Mouse (Mus musculus) liver, embryonic 16.5 days (tissue): ENCODE measurements around the gene Csn2. TPM values are rescaled to one million over a fixed set of nuclear protein-coding genes. Genes with fewer than 3 reads are reported as not detected.

ENCODE experiments used
- ATAC-seq: fragments of 200-750 bp; cut with Nextera tagmentation; 2 replicates; pipeline ENCODE4 v1.8.0; 2017; ENCODE audit warnings: low read depth, mild to moderate bottlenecking, moderate number of reproducible peaks, moderate library complexity
- H3K27ac ChIP-seq: fragments of 300-500 bp; sonication (generic); 2 replicates; pipeline ENCODE4 v1.5.1; 2014; ENCODE audit warnings: mild to moderate bottlenecking, low read length
- H3K27me3 ChIP-seq: fragments of 300-500 bp; sonication (generic); 2 replicates; pipeline ENCODE4 v1.6.1; 2014; ENCODE audit warnings: low read depth, low read length, mixed read lengths; ENCODE audit not compliant: control insufficient read depth, insufficient read depth
- H3K36me3 ChIP-seq: fragments of 300-500 bp; sonication (generic); 2 replicates; pipeline ENCODE4 v1.6.1; 2014; ENCODE audit warnings: mild to moderate bottlenecking; ENCODE audit not compliant: control insufficient read depth, insufficient read depth
- H3K4me1 ChIP-seq: fragments of 300-500 bp; sonication (generic); 2 replicates; pipeline ENCODE4 v1.6.1; 2014; ENCODE audit warnings: low read depth, low read length, mixed read lengths; ENCODE audit not compliant: control insufficient read depth
- H3K4me2 ChIP-seq: fragments of 300-500 bp; sonication (generic); 2 replicates; pipeline ENCODE4 v1.6.1; 2014; ENCODE audit warnings: low read depth, low read length, mixed read lengths
- H3K4me3 ChIP-seq: fragments of 300-500 bp; sonication (generic); 2 replicates; pipeline ENCODE4 v1.5.1; 2014; ENCODE audit warnings: low read depth, mild to moderate bottlenecking, low read length
- H3K9ac ChIP-seq: fragments of 300-500 bp; sonication (generic); 2 replicates; pipeline ENCODE4 v1.6.1; 2014; ENCODE audit warnings: low read depth, low read length
- H3K9me3 ChIP-seq: fragments of 300-500 bp; sonication (generic); replicated peaks from 2 replicates; pipeline ENCODE4 v1.6.1; 2016; ENCODE audit warnings: low read length; ENCODE audit not compliant: control insufficient read depth
- WGBS: fragments of 180-500 bp; shearing (Covaris S2); extraction: QIAGEN DNeasy Blood & Tissue Kit; methylation state at CpG from one replicate; pipeline ENCODE4 v1.1.7; 2014; ENCODE audit not compliant: insufficient replicate concordance; 5-methylcytosine and 5-hydroxymethylcytosine counted together
- polyA plus RNA-seq: library from polyadenylated mRNA; unstranded; fragments of >200 nt; fragmentation: Nextera tagmentation; extraction: Ambion mirVana; gene quantifications from 2 replicates; pipeline ENCODE4 v1.2.1, GENCODE M21; 2015

Gene Csn2
- not detected in 2 replicates for polyA plus RNA-seq

- ATAC-seq, result no peak
- H3K36me3 ChIP-seq, result no peaks in the 10 kb centered on the region
- no peak within 1 kb of the TSS for H3K4me3 ChIP-seq
Measured at GRCm38 (mm10) chr5:87699530-87699929, at the start of gene Csn2. Gene Csn2 (minus strand): TSS chr5:87699630.

GRCm38 (mm10) chr5:87734821-87735220, 35.4 kb upstream of the Csn2 start:
- Histone ChIP-seq H3K4me2 (no peak overlapping the region), H3K4me3 (no peak overlapping the region), H3K27me3 (no peaks in the 10 kb centered on the region), H3K36me3 (no peaks in the 10 kb centered on the region), H3K9ac (no peak overlapping the region), H3K9me3 (no peaks in the 10 kb centered on the region), H3K27ac (no peak overlapping the region), H3K4me1 (no peaks in the 10 kb centered on the region)
- ATAC-seq, result no peak

More at GRCm38 (mm10) chr5:87699530-87699929, at the start of gene Csn2:
- Histone ChIP-seq H3K27ac (no peak within 1 kb of the TSS), H3K4me2 (no peak within 1 kb of the TSS), H3K4me1 (no peaks in the 10 kb centered on the region), H3K27me3 (no peaks in the 10 kb centered on the region), H3K9me3 (no peaks in the 10 kb centered on the region), H3K9ac (no peak within 1 kb of the TSS)
- 59% methylated on average over 3 of the region's 3 CpGs for WGBS

- WGBS, result 41% methylated on average over 1 of the region's 1 CpGs
- Histone ChIP-seq H3K4me3 (no peak overlapping the region), H3K9me3 (no peaks in the 10 kb centered on the region), H3K4me1 (no peaks in the 10 kb centered on the region), H3K9ac (no peak overlapping the region), H3K27me3 (no peaks in the 10 kb centered on the region), H3K27ac (no peak overlapping the region), H3K4me2 (no peak overlapping the region), H3K36me3 (no peaks in the 10 kb centered on the region)
- ATAC-seq, result no peak
Measured at GRCm38 (mm10) chr5:87705891-87706290, 6.5 kb upstream of the Csn2 start.

- H3K27ac ChIP-seq, result no peak within 1 kb of the TSS
- no peaks in the 10 kb centered on the region for H3K4me1 ChIP-seq
- no peaks in the 10 kb centered on the region for H3K27me3 ChIP-seq
- no peak within 1 kb of the TSS for H3K4me2 ChIP-seq
- no peak within 1 kb of the TSS for H3K4me3 ChIP-seq
- no peak within 1 kb of the TSS for H3K9ac ChIP-seq
- ATAC-seq, result no peak
- H3K9me3 ChIP-seq, result no peaks in the 10 kb centered on the region
- no peaks in the 10 kb centered on the region for H3K36me3 ChIP-seq
Measured at GRCm38 (mm10) chr5:87665908-87666307, 33.5 kb downstream of the Csn2 start, which contains the start of gene Csn1s1. Gene Csn1s1 (plus strand): TSS chr5:87666208.

GRCm38 (mm10) chr5:87642787-87643186, 56.6 kb downstream of the Csn2 start:
- H3K4me2 ChIP-seq, result no peak overlapping the region
- ATAC-seq, result no peak
- H3K36me3 ChIP-seq, result no peaks in the 10 kb centered on the region
- H3K9me3 ChIP-seq, result no peaks in the 10 kb centered on the region
- H3K9ac ChIP-seq, result no peak overlapping the region
- no peak overlapping the region for H3K4me3 ChIP-seq
- H3K27ac ChIP-seq, result no peak overlapping the region
- no peaks in the 10 kb centered on the region for H3K27me3 ChIP-seq
- no peaks in the 10 kb centered on the region for H3K4me1 ChIP-seq

Other genes with a start within 250 kb of the Csn2 start
- not detected in 2 replicates for gene Ugt2a2, start 217.4 kb downstream of the Csn2 start, polyA plus RNA-seq
- gene Gm43638, start 212.8 kb downstream of the Csn2 start, polyA plus RNA-seq, result not detected in 2 replicates
- gene Ugt2a1, start 208.8 kb downstream of the Csn2 start, polyA plus RNA-seq, result not detected in 2 replicates
- gene Sult1b1, start 161.4 kb downstream of the Csn2 start, polyA plus RNA-seq, result 1.6 and 1.7 TPM in 2 replicates
- gene Sult1d1, start 130.6 kb downstream of the Csn2 start, polyA plus RNA-seq, result 6.0 and 6.4 TPM in 2 replicates
- gene Sult1e1, start 108.0 kb downstream of the Csn2 start, polyA plus RNA-seq, result not detected in 2 replicates
- not detected in 2 replicates for gene Csn1s1, start 33.4 kb downstream of the Csn2 start, polyA plus RNA-seq
- gene Csn1s2a, start 74.9 kb upstream of the Csn2 start, polyA plus RNA-seq, result not detected in 2 replicates
- not detected in 2 replicates for gene Csn1s2b, start 108.5 kb upstream of the Csn2 start, polyA plus RNA-seq
- gene Prr27, start 126.1 kb upstream of the Csn2 start, polyA plus RNA-seq, result not detected in 2 replicates
- not detected in 2 replicates for gene Odam, start 185.4 kb upstream of the Csn2 start, polyA plus RNA-seq
- gene Csn3, start 225.9 kb upstream of the Csn2 start, polyA plus RNA-seq, result not detected in 2 replicates